Mouse (Mus musculus) large intestine, adult 2 months (tissue): ENCODE measurements around the gene Olfr316. TPM values are rescaled to one million over a fixed set of nuclear protein-coding genes. Genes with fewer than 3 reads are reported as not detected.
"Not testable (repeated sequence)": the region's sequence is repeated elsewhere in the genome, so short reads cannot be mapped to it uniquely, and the experiment has no call there.

Experiments
- DNase-seq: peaks from one replicate; pipeline ENCODE4 v3.0.0-alpha.2; 2012; ENCODE audit warnings: low read depth, low spot score
- WGBS: fragments of 180-500 bp; shearing (Covaris S2); methylation state at CpG from one replicate; pipeline ENCODE4 v1.1.7; 2018; 5-methylcytosine and 5-hydroxymethylcytosine counted together
- polyA plus RNA-seq: library from polyadenylated mRNA; depleted of rRNA; stranded (reverse); fragments of >200 nt; gene quantifications from 2 replicates; pipeline ENCODE4 v1.2.3, GENCODE M21; 2012; rRNA removed

The Olfr316 gene
- polyA plus RNA-seq, result not detected in 2 replicates

GRCm38 (mm10) chr11:58752434-58752833, at the start of gene Olfr316:
TSS of gene Olfr316 (plus strand) at chr11:58752734.
- no peak for DNase-seq
- WGBS, result 76% methylated on average over 2 of the region's 2 CpGs

GRCm38 (mm10) chr11:58709086-58709485, 43.4 kb upstream of the Olfr316 start:
- WGBS, result 84% methylated on average over 11 of the region's 11 CpGs
- DNase-seq, result no peak

- WGBS, result 82% methylated on average over 7 of the region's 7 CpGs
- DNase-seq, result not testable (repeated sequence)
Measured at GRCm38 (mm10) chr11:58717723-58718122, 34.8 kb upstream of the Olfr316 start.

- 86% methylated on average over 4 of the region's 4 CpGs for WGBS
- no peak for DNase-seq
Measured at GRCm38 (mm10) chr11:58719701-58720100, 32.8 kb upstream of the Olfr316 start.

- no peak for DNase-seq
Measured at GRCm38 (mm10) chr11:58723914-58724313, 28.6 kb upstream of the Olfr316 start, which contains the start of gene Olfr318. TSS of gene Olfr318 (minus strand) at chr11:58724014.

- not testable (repeated sequence) for DNase-seq
- WGBS, result 68% methylated on average over 6 of the region's 6 CpGs
Measured at GRCm38 (mm10) chr11:58727896-58728650, 24.5 kb upstream of the Olfr316 start.

GRCm38 (mm10) chr11:58733372-58733771, 19.2 kb upstream of the Olfr316 start:
- DNase-seq, result no peak
- 42% methylated on average over 3 of the region's 3 CpGs for WGBS

- DNase-seq, result no peak
- WGBS, result 55% methylated on average over 4 of the region's 4 CpGs
Measured at GRCm38 (mm10) chr11:58738792-58739262, 13.7 kb upstream of the Olfr316 start, which contains the start of gene Olfr317. TSS of gene Olfr317 (minus strand) at chr11:58739212.

GRCm38 (mm10) chr11:58751096-58751495, 1.4 kb upstream of the Olfr316 start:
- WGBS, result 82% methylated on average over 18 of the region's 18 CpGs
- not testable (repeated sequence) for DNase-seq

- DNase-seq, result no peak
Measured at GRCm38 (mm10) chr11:58772888-58773287, 20.4 kb downstream of the Olfr316 start, which contains the start of gene Olfr315. TSS of gene Olfr315 (plus strand) at chr11:58773188.

- 58% methylated on average over 6 of the region's 6 CpGs for WGBS
- DNase-seq, result no peak
Measured at GRCm38 (mm10) chr11:58782480-58783089, 30.1 kb downstream of the Olfr316 start, which contains the start of gene Olfr314. TSS of gene Olfr314 (plus strand) at chr11:58782952.

GRCm38 (mm10) chr11:58784182-58784581, 31.6 kb downstream of the Olfr316 start:
- DNase-seq, result no peak
- WGBS, result 83% methylated on average over 2 of the region's 2 CpGs

- no peak for DNase-seq
- WGBS, result 79% methylated on average over 10 of the region's 10 CpGs
Measured at GRCm38 (mm10) chr11:58787651-58788050, 35.1 kb downstream of the Olfr316 start.

GRCm38 (mm10) chr11:58788346-58788745, 35.8 kb downstream of the Olfr316 start:
- 65% methylated on average over 8 of the region's 8 CpGs for WGBS
- no peak for DNase-seq

- 16% methylated on average over 3 of the region's 3 CpGs for WGBS
- no peak for DNase-seq
Measured at GRCm38 (mm10) chr11:58789532-58789931, 37.0 kb downstream of the Olfr316 start.

- no peak for DNase-seq
- 34% methylated on average over 2 of the region's 2 CpGs for WGBS
Measured at GRCm38 (mm10) chr11:58790053-58790452, 37.5 kb downstream of the Olfr316 start.

GRCm38 (mm10) chr11:58790646-58791045, 38.1 kb downstream of the Olfr316 start:
- no peak for DNase-seq
- 62% methylated on average over 6 of the region's 6 CpGs for WGBS

GRCm38 (mm10) chr11:58795856-58796255, 43.3 kb downstream of the Olfr316 start:
- WGBS, result 86% methylated on average over 2 of the region's 2 CpGs
- no peak for DNase-seq

- WGBS, result 68% methylated on average over 7 of the region's 7 CpGs
- no peak for DNase-seq
Measured at GRCm38 (mm10) chr11:58796850-58797249, 44.3 kb downstream of the Olfr316 start.

- DNase-seq, result no peak
- 67% methylated on average over 5 of the region's 5 CpGs for WGBS
Measured at GRCm38 (mm10) chr11:58799747-58800146, 47.2 kb downstream of the Olfr316 start.
